Mouse (Mus musculus) thymus, postnatal 36 days (tissue): ENCODE measurements at regions not wholly inside any gene's neighbourhood (a gene's known extent, or its start where the extent isn't known, plus 50 kb on each side); places are given as distances from the start of the nearest gene placed in this dataset.

ENCODE experiments used
- DNase-seq, 2 experiments: peaks; one replicate each; pipeline ENCODE4 v3.0.0; 2022; ENCODE audit warnings: mixed read lengths in 2 of 2

- DNase-seq: no peak
These were observed 120.3 kb downstream of the Gsdmc2 start for GRCm38 (mm10) chr15:63724543-63725186.

- DNase-seq: no peak
These were observed 122.0 kb downstream of the Gsdmc2 start for GRCm38 (mm10) chr15:63722991-63723390.

- DNase-seq: peak; percentile 48 to 59
These were observed 123.2 kb downstream of the Gsdmc2 start for GRCm38 (mm10) chr15:63721669-63722357.

- DNase-seq: no peak
These were observed 127.2 kb downstream of the Gsdmc2 start for GRCm38 (mm10) chr15:63717812-63718211.

GRCm38 (mm10) chr15:63713697-63714096, 131.3 kb downstream of the Gsdmc2 start:
- no peak for DNase-seq

GRCm38 (mm10) chr15:63710381-63710780, 134.6 kb downstream of the Gsdmc2 start:
- DNase-seq: no peak

GRCm38 (mm10) chr15:63709270-63709933, 135.6 kb downstream of the Gsdmc2 start:
- DNase-seq: no peak

- DNase-seq: no peak
These were observed 140.3 kb downstream of the Gsdmc2 start for GRCm38 (mm10) chr15:63704636-63705035.

GRCm38 (mm10) chr15:63697831-63698230, 147.1 kb downstream of the Gsdmc2 start:
- DNase-seq: no peak

GRCm38 (mm10) chr15:63694150-63694549, 150.8 kb downstream of the Gsdmc2 start:
- DNase-seq: no peak

- no peak for DNase-seq
These were observed 151.4 kb downstream of the Gsdmc2 start for GRCm38 (mm10) chr15:63693561-63693960.

GRCm38 (mm10) chr15:63692491-63693295, 152.3 kb downstream of the Gsdmc2 start:
- no peak for DNase-seq

- no peak for DNase-seq
These were observed 155.0 kb downstream of the Gsdmc2 start for GRCm38 (mm10) chr15:63689788-63690575.

GRCm38 (mm10) chr15:63687852-63688251, 157.1 kb downstream of the Gsdmc2 start:
- no peak for DNase-seq

- DNase-seq: no peak
These were observed 157.9 kb downstream of the Gsdmc2 start for GRCm38 (mm10) chr15:63686954-63687562.

- no peak for DNase-seq
These were observed 164.7 kb downstream of the Gsdmc2 start for GRCm38 (mm10) chr15:63679984-63680925.

- DNase-seq: no peak
These were observed 166.1 kb downstream of the Gsdmc2 start for GRCm38 (mm10) chr15:63678921-63679320.

- no peak for DNase-seq
These were observed 169.4 kb downstream of the Gsdmc2 start for GRCm38 (mm10) chr15:63675491-63676036.

GRCm38 (mm10) chr15:63674404-63674803, 170.6 kb downstream of the Gsdmc2 start:
- no peak for DNase-seq

- no peak for DNase-seq
These were observed 173.9 kb downstream of the Gsdmc2 start for GRCm38 (mm10) chr15:63671081-63671480.
